Mouse (Mus musculus) spleen, postnatal 10 days (tissue): ENCODE data around the gene Myo16.

Experiments used
- DNase-seq, 2 experiments: peaks; one replicate each; pipeline ENCODE4 v3.0.0; 2021 to 2022; ENCODE audit warnings: low spot score in 2 of 2

Myo16 gene

GRCm38 (mm10) chr8:10413881-10414280, 260.2 kb downstream of the Myo16 start:
- DNase-seq: no peak

GRCm38 (mm10) chr8:10414684-10415212, 261.0 kb downstream of the Myo16 start:
- peak; percentile 11 to 67 for DNase-seq

GRCm38 (mm10) chr8:10415288-10415687, 261.6 kb downstream of the Myo16 start:
- no peak for DNase-seq

- DNase-seq: no peak
These were observed 262.2 kb downstream of the Myo16 start for GRCm38 (mm10) chr8:10415885-10416284.

GRCm38 (mm10) chr8:10416806-10417205, 263.1 kb downstream of the Myo16 start:
- no peak for DNase-seq

- no peak for DNase-seq
These were observed 263.6 kb downstream of the Myo16 start for GRCm38 (mm10) chr8:10417281-10417680.

GRCm38 (mm10) chr8:10418013-10418412, 264.3 kb downstream of the Myo16 start:
- no peak for DNase-seq

- no peak for DNase-seq
These were observed 265.3 kb downstream of the Myo16 start for GRCm38 (mm10) chr8:10418971-10419370.

- DNase-seq: no peak
These were observed 266.0 kb downstream of the Myo16 start for GRCm38 (mm10) chr8:10419726-10420125.

GRCm38 (mm10) chr8:10420551-10420950, 266.8 kb downstream of the Myo16 start:
- DNase-seq: no peak

GRCm38 (mm10) chr8:10421516-10422090, 267.9 kb downstream of the Myo16 start:
- DNase-seq: no peak

- no peak for DNase-seq
These were observed 281.8 kb downstream of the Myo16 start for GRCm38 (mm10) chr8:10435492-10435891.

- peak; percentile 31 to 55 for DNase-seq
These were observed 285.1 kb downstream of the Myo16 start for GRCm38 (mm10) chr8:10438772-10439171.

- no peak for DNase-seq
These were observed 286.1 kb downstream of the Myo16 start for GRCm38 (mm10) chr8:10439595-10440453.

- DNase-seq: no peak
These were observed 288.9 kb downstream of the Myo16 start for GRCm38 (mm10) chr8:10442562-10442961.

- no peak for DNase-seq
These were observed 291.3 kb downstream of the Myo16 start for GRCm38 (mm10) chr8:10445011-10445410.

- DNase-seq: no peak
These were observed 294.8 kb downstream of the Myo16 start for GRCm38 (mm10) chr8:10448545-10448944.

GRCm38 (mm10) chr8:10453046-10453445, 299.3 kb downstream of the Myo16 start:
- DNase-seq: no peak

- DNase-seq: no peak
These were observed 304.5 kb downstream of the Myo16 start for GRCm38 (mm10) chr8:10458151-10458649.

GRCm38 (mm10) chr8:10462271-10462670, 308.6 kb downstream of the Myo16 start:
- no peak for DNase-seq

GRCm38 (mm10) chr8:10468490-10468889, 314.8 kb downstream of the Myo16 start:
- no peak for DNase-seq

- DNase-seq: no peak
These were observed 315.9 kb downstream of the Myo16 start for GRCm38 (mm10) chr8:10469658-10470057.

GRCm38 (mm10) chr8:10470280-10470679, 316.6 kb downstream of the Myo16 start:
- no peak for DNase-seq
